Mouse (Mus musculus): ENCODE data around the gene Olfr54. TPM values are rescaled to one million over a fixed set of nuclear protein-coding genes. Genes with fewer than 3 reads are reported as not detected.

Gene Olfr54
- not detected in 2 replicates for total RNA-seq (2014; rRNA removed)
- polyA plus RNA-seq (2015; fragmentation: Nextera tagmentation; extraction: Ambion mirVana): not detected in 2 replicates

- Histone ChIP-seq H3K9ac (replicated peaks; ENCODE audit: low read length) (no peak within 1 kb of the TSS), H3K4me3 (ENCODE audit: low read length) (no peak within 1 kb of the TSS), H3K9me3 (ENCODE audit: low read length) (no peaks in the 10 kb centered on the region), H3K36me3 (ENCODE audit: insufficient read depth, low read length) (no peaks in the 10 kb centered on the region), H3K27ac (no peak within 1 kb of the TSS), H3K27me3 (ENCODE audit: insufficient read depth, low read length) (no peaks in the 10 kb centered on the region), H3K4me1 (ENCODE audit: insufficient read depth, low read length) (no peaks in the 10 kb centered on the region), H3K4me2 (ENCODE audit: low read depth, low read length) (no peak within 1 kb of the TSS)
- ATAC-seq: no peak
- WGBS: 52% methylated on average over 1 of the region's 1 CpGs
- TF ChIP-seq CTCF (IDR thresholded peaks at IDR 0.05; ENCODE audit: low read depth): no peak
- DNase-seq (ENCODE audit: low spot score): no peak
These were observed at the start of gene Olfr54 for GRCm38 (mm10) chr11:51013936-51014335. Gene Olfr54 (plus strand): TSS chr11:51014236.

- no peak for TF ChIP-seq CTCF (IDR thresholded peaks at IDR 0.05; ENCODE audit: low read depth)
- H3K9me3 ChIP-seq (ENCODE audit: low read length): no peaks in the 10 kb centered on the region
- H3K9ac ChIP-seq (replicated peaks; ENCODE audit: low read length): no peak overlapping the region
- no peak overlapping the region for H3K4me3 ChIP-seq (ENCODE audit: low read length)
- H3K36me3 ChIP-seq (ENCODE audit: insufficient read depth, low read length): no peaks in the 10 kb centered on the region
- no peaks in the 10 kb centered on the region for H3K4me1 ChIP-seq (ENCODE audit: insufficient read depth, low read length)
- ATAC-seq (no peak), DNase-seq (ENCODE audit: low spot score) (no peak)
- H3K27me3 ChIP-seq (ENCODE audit: insufficient read depth, low read length): no peaks in the 10 kb centered on the region
- 80% methylated on average over 2 of the region's 2 CpGs for WGBS
- H3K27ac ChIP-seq: no peak overlapping the region
- H3K4me2 ChIP-seq (ENCODE audit: low read depth, low read length): no peak overlapping the region
These were observed 49.1 kb upstream of the Olfr54 start for GRCm38 (mm10) chr11:50964886-50965285.

GRCm38 (mm10) chr11:50966230-50966629 lies 47.8 kb upstream of the Olfr54 start, which contains the start of gene Olfr1378:
Gene Olfr1378 (plus strand): TSS chr11:50966530.
- no peak for TF ChIP-seq CTCF (IDR thresholded peaks at IDR 0.05; ENCODE audit: low read depth)
- no peaks in the 10 kb centered on the region for H3K4me1 ChIP-seq (ENCODE audit: insufficient read depth, low read length)
- H3K27ac ChIP-seq: no peak within 1 kb of the TSS
- H3K9ac ChIP-seq (replicated peaks; ENCODE audit: low read length): no peak within 1 kb of the TSS
- H3K4me2 ChIP-seq (ENCODE audit: low read depth, low read length): no peak within 1 kb of the TSS
- H3K36me3 ChIP-seq (ENCODE audit: insufficient read depth, low read length): no peaks in the 10 kb centered on the region
- no peaks in the 10 kb centered on the region for H3K27me3 ChIP-seq (ENCODE audit: insufficient read depth, low read length)
- WGBS: 85% methylated on average over 11 of the region's 11 CpGs
- H3K4me3 ChIP-seq (ENCODE audit: low read length): no peak within 1 kb of the TSS
- no peaks in the 10 kb centered on the region for H3K9me3 ChIP-seq (ENCODE audit: low read length)
- ATAC-seq (no peak), DNase-seq (ENCODE audit: low spot score) (no peak)

GRCm38 (mm10) chr11:50977216-50977615 lies 36.8 kb upstream of the Olfr54 start:
- 74% methylated on average over 4 of the region's 4 CpGs for WGBS
- DNase-seq (ENCODE audit: low spot score): peak; percentile 5
- Histone ChIP-seq H3K27ac (no peak overlapping the region), H3K4me1 (ENCODE audit: insufficient read depth, low read length) (no peaks in the 10 kb centered on the region), H3K9me3 (ENCODE audit: low read length) (no peaks in the 10 kb centered on the region), H3K4me3 (ENCODE audit: low read length) (no peak overlapping the region), H3K36me3 (ENCODE audit: insufficient read depth, low read length) (no peaks in the 10 kb centered on the region), H3K4me2 (ENCODE audit: low read depth, low read length) (no peak overlapping the region), H3K9ac (replicated peaks; ENCODE audit: low read length) (no peak overlapping the region), H3K27me3 (ENCODE audit: insufficient read depth, low read length) (no peaks in the 10 kb centered on the region)
- TF ChIP-seq CTCF (IDR thresholded peaks at IDR 0.05; ENCODE audit: low read depth): no peak
- ATAC-seq: no peak

- Histone ChIP-seq H3K4me3 (ENCODE audit: low read length) (no peak within 1 kb of the TSS), H3K9ac (replicated peaks; ENCODE audit: low read length) (no peak within 1 kb of the TSS), H3K9me3 (ENCODE audit: low read length) (no peaks in the 10 kb centered on the region), H3K27me3 (ENCODE audit: insufficient read depth, low read length) (no peaks in the 10 kb centered on the region), H3K27ac (no peak within 1 kb of the TSS), H3K4me1 (ENCODE audit: insufficient read depth, low read length) (no peaks in the 10 kb centered on the region), H3K4me2 (ENCODE audit: low read depth, low read length) (no peak within 1 kb of the TSS), H3K36me3 (ENCODE audit: insufficient read depth, low read length) (no peaks in the 10 kb centered on the region)
- ATAC-seq (no peak), DNase-seq (ENCODE audit: low spot score) (no peak)
- 54% methylated on average over 5 of the region's 5 CpGs for WGBS
- no peak for TF ChIP-seq CTCF (IDR thresholded peaks at IDR 0.05; ENCODE audit: low read depth)
These were observed 32.4 kb upstream of the Olfr54 start, which contains the start of gene Olfr1377 for GRCm38 (mm10) chr11:50981667-50982066. Gene Olfr1377 (plus strand): TSS chr11:50981967.

GRCm38 (mm10) chr11:51003296-51003695 lies 10.7 kb upstream of the Olfr54 start, which contains the start of gene Olfr51:
Gene Olfr51 (plus strand): TSS chr11:51003596.
- no peaks in the 10 kb centered on the region for H3K27me3 ChIP-seq (ENCODE audit: insufficient read depth, low read length)
- TF ChIP-seq CTCF (IDR thresholded peaks at IDR 0.05; ENCODE audit: low read depth): no peak
- H3K27ac ChIP-seq: no peak within 1 kb of the TSS
- 79% methylated on average over 5 of the region's 5 CpGs for WGBS
- no peak within 1 kb of the TSS for H3K4me2 ChIP-seq (ENCODE audit: low read depth, low read length)
- H3K4me1 ChIP-seq (ENCODE audit: insufficient read depth, low read length): no peaks in the 10 kb centered on the region
- H3K9ac ChIP-seq (replicated peaks; ENCODE audit: low read length): no peak within 1 kb of the TSS
- ATAC-seq (no peak), DNase-seq (ENCODE audit: low spot score) (no peak)
- no peaks in the 10 kb centered on the region for H3K9me3 ChIP-seq (ENCODE audit: low read length)
- H3K4me3 ChIP-seq (ENCODE audit: low read length): no peak within 1 kb of the TSS
- no peaks in the 10 kb centered on the region for H3K36me3 ChIP-seq (ENCODE audit: insufficient read depth, low read length)

- ATAC-seq (no peak), DNase-seq (ENCODE audit: low spot score) (peak; percentile 55)
- WGBS: 28% methylated on average over 5 of the region's 5 CpGs
- no peak for TF ChIP-seq CTCF (IDR thresholded peaks at IDR 0.05; ENCODE audit: low read depth)
- Histone ChIP-seq H3K9me3 (ENCODE audit: low read length) (no peaks in the 10 kb centered on the region), H3K36me3 (ENCODE audit: insufficient read depth, low read length) (no peaks in the 10 kb centered on the region), H3K4me3 (ENCODE audit: low read length) (no peak overlapping the region), H3K9ac (replicated peaks; ENCODE audit: low read length) (no peak overlapping the region), H3K27me3 (ENCODE audit: insufficient read depth, low read length) (no peaks in the 10 kb centered on the region), H3K27ac (no peak overlapping the region), H3K4me1 (ENCODE audit: insufficient read depth, low read length) (no peaks in the 10 kb centered on the region), H3K4me2 (ENCODE audit: low read depth, low read length) (no peak overlapping the region)
These were observed 2.2 kb upstream of the Olfr54 start for GRCm38 (mm10) chr11:51011821-51012220.

All from hindbrain, postnatal 0 days (tissue).